Mouse (Mus musculus): ENCODE measurements around the gene Vwa7.
"Not testable (repeated sequence)": the region's sequence is repeated elsewhere in the genome, so short reads cannot be mapped to it uniquely, and the experiment has no call there.

GRCm38 (mm10) chr17:34995192-34995591, 21.2 kb upstream of the Vwa7 start:
- not testable (repeated sequence) for TF ChIP-seq POLR2A, CTCF (IDR thresholded peaks at IDR 0.05; ENCODE audit: extremely low read depth, insufficient read depth, low read length)

Measured in cortical plate, adult 2 months (tissue).